Mouse (Mus musculus): ENCODE measurements around the gene Tex45.

DNA sequence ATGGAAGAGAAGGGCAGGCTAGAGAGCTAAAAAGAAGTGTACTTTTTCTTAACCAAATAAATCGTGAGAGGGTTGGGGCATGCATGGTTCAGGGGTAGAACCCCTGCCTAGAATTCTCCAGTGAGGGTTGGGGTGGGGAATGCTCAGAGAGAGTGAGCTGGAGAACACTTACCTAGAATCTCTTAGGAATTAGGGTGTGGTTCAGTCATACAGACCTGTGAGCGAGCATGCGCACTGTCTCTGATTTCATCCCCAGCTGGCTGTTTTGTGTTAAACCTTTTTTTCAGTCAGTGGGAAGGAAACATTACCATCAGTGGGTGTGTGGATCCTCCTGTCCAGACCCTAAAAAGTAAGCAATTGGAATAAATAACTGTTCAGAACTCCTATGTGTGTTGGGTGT, 44.5 kb upstream of the Tex45 start:
- no peak for TF ChIP-seq CTCF (IDR thresholded peaks at IDR 0.05; ENCODE audit: low read depth, low read length)
- no peak for TF ChIP-seq GATA1 (IDR thresholded peaks at IDR 0.05; ENCODE audit: borderline replicate concordance, low read length)
- no peak for TF ChIP-seq POLR2AphosphoS5 (IDR thresholded peaks at IDR 0.05; ENCODE audit: insufficient replicate concordance, low read depth, low read length)

Measured in G1E (cell line).